Mouse (Mus musculus): ENCODE results near the gene Hpcal1. TPM values are rescaled to one million over a fixed set of nuclear protein-coding genes. Genes with fewer than 3 reads are reported as not detected.

The Hpcal1 gene
- polyA plus RNA-seq, 1 experiment from 2014 or later = 33.9 TPM

- WGBS = over 99% methylated on average over 6 of the region's 6 CpGs
- no peak for ATAC-seq (ENCODE audit: low FRiP score, low read depth)
- H3K36me3 ChIP-seq = no peaks in the 10 kb centered on the region
- no peaks in the 10 kb centered on the region for H3K27me3 ChIP-seq
- peaks cover 14% of the 10 kb centered on the region for H3K4me1 ChIP-seq
- no peak overlapping the region for H3K4me2 ChIP-seq (replicated peaks)
- H3K9ac ChIP-seq (replicated peaks) = no peak overlapping the region
- H3K27ac ChIP-seq (replicated peaks) = no peak overlapping the region
- no peak overlapping the region for H3K4me3 ChIP-seq
- no peaks in the 10 kb centered on the region for H3K9me3 ChIP-seq
Measured at GRCm38 (mm10) chr12:17736396-17736795, 45.7 kb downstream of the Hpcal1 start.

GRCm38 (mm10) chr12:17736859-17737577 is 46.4 kb downstream of the Hpcal1 start:
- H3K9ac ChIP-seq (replicated peaks) = no peak overlapping the region
- 74% methylated on average over 10 of the region's 10 CpGs for WGBS
- H3K27ac ChIP-seq (replicated peaks) = no peak overlapping the region
- no peak overlapping the region for H3K4me2 ChIP-seq (replicated peaks)
- no peaks in the 10 kb centered on the region for H3K9me3 ChIP-seq
- H3K4me1 ChIP-seq = peaks cover 19% of the 10 kb centered on the region
- no peaks in the 10 kb centered on the region for H3K27me3 ChIP-seq
- no peak overlapping the region for H3K4me3 ChIP-seq
- ATAC-seq (ENCODE audit: low FRiP score, low read depth) = no peak
- no peaks in the 10 kb centered on the region for H3K36me3 ChIP-seq

- Histone ChIP-seq H3K36me3 (no peaks in the 10 kb centered on the region), H3K4me3 (no peak overlapping the region), H3K9me3 (no peaks in the 10 kb centered on the region), H3K9ac (replicated peaks) (no peak overlapping the region), H3K27ac (replicated peaks) (no peak overlapping the region), H3K4me2 (replicated peaks) (no peak overlapping the region), H3K27me3 (no peaks in the 10 kb centered on the region), H3K4me1 (peaks cover 21% of the 10 kb centered on the region)
- no peak for ATAC-seq (ENCODE audit: low FRiP score, low read depth)
- WGBS = 85% methylated on average over 3 of the region's 3 CpGs
Measured at GRCm38 (mm10) chr12:17737808-17738207, 47.2 kb downstream of the Hpcal1 start.

- no peak overlapping the region for H3K27ac ChIP-seq (replicated peaks)
- 35% methylated on average over 6 of the region's 6 CpGs for WGBS
- H3K9me3 ChIP-seq = no peaks in the 10 kb centered on the region
Measured at GRCm38 (mm10) chr12:17738473-17738872, 47.8 kb downstream of the Hpcal1 start.

GRCm38 (mm10) chr12:17740226-17740625 is 49.6 kb downstream of the Hpcal1 start:
- ATAC-seq (ENCODE audit: low FRiP score, low read depth) = no peak
- no peaks in the 10 kb centered on the region for H3K9me3 ChIP-seq
- H3K4me2 ChIP-seq (replicated peaks) = no peak overlapping the region
- peaks cover 15% of the 10 kb centered on the region for H3K4me1 ChIP-seq
- no peak overlapping the region for H3K9ac ChIP-seq (replicated peaks)
- no peak overlapping the region for H3K4me3 ChIP-seq
- 78% methylated on average over 1 of the region's 1 CpGs for WGBS
- no peak overlapping the region for H3K27ac ChIP-seq (replicated peaks)
- H3K27me3 ChIP-seq = no peaks in the 10 kb centered on the region
- no peaks in the 10 kb centered on the region for H3K36me3 ChIP-seq

More at GRCm38 (mm10) chr12:17738473-17738872, 47.8 kb downstream of the Hpcal1 start:
- no peaks in the 10 kb centered on the region for H3K27me3 ChIP-seq
- no peak overlapping the region for H3K9ac ChIP-seq (replicated peaks)
- H3K36me3 ChIP-seq = no peaks in the 10 kb centered on the region
- ATAC-seq (ENCODE audit: low FRiP score, low read depth) = no peak
- no peak overlapping the region for H3K4me2 ChIP-seq (replicated peaks)
- H3K4me1 ChIP-seq = peaks cover 16% of the 10 kb centered on the region
- no peak overlapping the region for H3K4me3 ChIP-seq

- Histone ChIP-seq H3K4me2 (replicated peaks) (no peak overlapping the region), H3K27me3 (no peaks in the 10 kb centered on the region), H3K4me1 (peaks cover 29% of the 10 kb centered on the region), H3K27ac (replicated peaks) (peak overlapping the region; percentile 46; the same call in 1 of the 2 replicates), H3K36me3 (no peaks in the 10 kb centered on the region), H3K9me3 (no peaks in the 10 kb centered on the region), H3K9ac (replicated peaks) (no peak overlapping the region), H3K4me3 (no peak overlapping the region)
- 79% methylated on average over 17 of the region's 17 CpGs for WGBS
- ATAC-seq (ENCODE audit: low FRiP score, low read depth) = no peak
Measured at GRCm38 (mm10) chr12:17741637-17742364, 51.1 kb downstream of the Hpcal1 start.

- ATAC-seq (ENCODE audit: low FRiP score, low read depth) = no peak
- no peaks in the 10 kb centered on the region for H3K9me3 ChIP-seq
- no peak overlapping the region for H3K4me3 ChIP-seq
- peaks cover 38% of the 10 kb centered on the region for H3K4me1 ChIP-seq
- H3K27ac ChIP-seq (replicated peaks) = no peak overlapping the region
- no peaks in the 10 kb centered on the region for H3K36me3 ChIP-seq
- WGBS = 87% methylated on average over 11 of the region's 11 CpGs
- H3K9ac ChIP-seq (replicated peaks) = no peak overlapping the region
- H3K4me2 ChIP-seq (replicated peaks) = no peak overlapping the region
- H3K27me3 ChIP-seq = no peaks in the 10 kb centered on the region
Measured at GRCm38 (mm10) chr12:17742571-17743321, 52.1 kb downstream of the Hpcal1 start.

GRCm38 (mm10) chr12:17745431-17745830 is 54.8 kb downstream of the Hpcal1 start:
- H3K4me3 ChIP-seq = no peak overlapping the region
- 77% methylated on average over 7 of the region's 7 CpGs for WGBS
- no peak overlapping the region for H3K9ac ChIP-seq (replicated peaks)
- no peaks in the 10 kb centered on the region for H3K36me3 ChIP-seq
- no peak for ATAC-seq (ENCODE audit: low FRiP score, low read depth)
- H3K9me3 ChIP-seq = no peaks in the 10 kb centered on the region
- no peak overlapping the region for H3K27ac ChIP-seq (replicated peaks)
- H3K27me3 ChIP-seq = no peaks in the 10 kb centered on the region
- peaks cover 42% of the 10 kb centered on the region for H3K4me1 ChIP-seq
- no peak overlapping the region for H3K4me2 ChIP-seq (replicated peaks)

- Histone ChIP-seq H3K36me3 (no peaks in the 10 kb centered on the region), H3K9ac (replicated peaks) (no peak overlapping the region), H3K4me2 (replicated peaks) (no peak overlapping the region), H3K4me3 (no peak overlapping the region), H3K9me3 (no peaks in the 10 kb centered on the region), H3K27ac (replicated peaks) (no peak overlapping the region), H3K27me3 (no peaks in the 10 kb centered on the region), H3K4me1 (peaks cover 41% of the 10 kb centered on the region)
- 2% methylated on average over 3 of the region's 3 CpGs for WGBS
- ATAC-seq (ENCODE audit: low FRiP score, low read depth) = no peak
Measured at GRCm38 (mm10) chr12:17746725-17747124, 56.1 kb downstream of the Hpcal1 start.

- Histone ChIP-seq H3K27ac (replicated peaks) (peak overlapping the region; percentile 32; the same call in 1 of the 2 replicates), H3K4me1 (peaks cover 45% of the 10 kb centered on the region), H3K4me3 (no peak overlapping the region)
Measured at GRCm38 (mm10) chr12:17747191-17748154, 56.8 kb downstream of the Hpcal1 start.

GRCm38 (mm10) chr12:17748155-17748529 is 57.5 kb downstream of the Hpcal1 start:
- no peaks in the 10 kb centered on the region for H3K27me3 ChIP-seq
- no peak overlapping the region for H3K4me2 ChIP-seq (replicated peaks)
- 26% methylated on average over 4 of the region's 4 CpGs for WGBS
- H3K4me3 ChIP-seq = no peak overlapping the region
- no peak overlapping the region for H3K9ac ChIP-seq (replicated peaks)
- no peaks in the 10 kb centered on the region for H3K36me3 ChIP-seq
- H3K27ac ChIP-seq (replicated peaks) = peak overlapping the region; percentile 32; the same call in 1 of the 2 replicates
- no peak for ATAC-seq (ENCODE audit: low FRiP score, low read depth)
- H3K4me1 ChIP-seq = peaks cover 51% of the 10 kb centered on the region
- H3K9me3 ChIP-seq = no peaks in the 10 kb centered on the region

More at GRCm38 (mm10) chr12:17747191-17748154, 56.8 kb downstream of the Hpcal1 start:
- H3K9ac ChIP-seq (replicated peaks) = 0 out of 2 replicates have a peak overlapping the region, but pooled peaks have one; percentile 6
- peak; percentile 50 for ATAC-seq (ENCODE audit: low FRiP score, low read depth)
- H3K9me3 ChIP-seq = no peaks in the 10 kb centered on the region
- WGBS = 25% methylated on average over 10 of the region's 10 CpGs
- no peak overlapping the region for H3K4me2 ChIP-seq (replicated peaks)
- H3K36me3 ChIP-seq = no peaks in the 10 kb centered on the region
- no peaks in the 10 kb centered on the region for H3K27me3 ChIP-seq
